Mouse (Mus musculus) liver, adult 2 months (tissue): Measurements from ENCODE around the gene Gm20388. TPM values are rescaled to one million over a fixed set of nuclear protein-coding genes. Genes with fewer than 3 reads are reported as not detected.

Experiments used
- DNase-seq: peaks from one replicate; pipeline ENCODE4 v3.0.0-alpha.2; 2011; ENCODE audit warnings: low read depth, low spot score; ENCODE audit errors: extremely low read depth
- H3K27ac ChIP-seq: fragments of 200-500 bp; replicated peaks from 2 replicates; pipeline ENCODE4 v1.5.1; 2012; ENCODE audit warnings: low read depth, mild to moderate bottlenecking, control low read depth, inconsistent platforms, low read length; ENCODE audit not compliant: insufficient read depth
- H3K27me3 ChIP-seq: fragments of 200-500 bp; 2 replicates; pipeline ENCODE4 v1.6.1; 2012; ENCODE audit warnings: mild to moderate bottlenecking, moderate library complexity, low read length, inconsistent platforms; ENCODE audit not compliant: control insufficient read depth, insufficient read depth
- H3K36me3 ChIP-seq: fragments of 200-500 bp; 2 replicates; pipeline ENCODE4 v1.6.1; 2012; ENCODE audit warnings: low read length, inconsistent platforms; ENCODE audit not compliant: control insufficient read depth, insufficient read depth
- H3K4me1 ChIP-seq: fragments of 200-500 bp; 2 replicates; pipeline ENCODE4 v1.6.1; 2011; ENCODE audit warnings: low read length; ENCODE audit not compliant: control insufficient read depth, insufficient read depth
- H3K4me3 ChIP-seq: fragments of 200-500 bp; 2 replicates; pipeline ENCODE4 v1.5.1; 2011; ENCODE audit warnings: low read depth, mild to moderate bottlenecking, control low read depth, low read length, moderate library complexity; ENCODE audit not compliant: insufficient read depth
- H3K79me2 ChIP-seq: fragments of 200-500 bp; 2 replicates; pipeline ENCODE4 v1.6.1; 2012; ENCODE audit warnings: inconsistent platforms, mild to moderate bottlenecking, low read length, moderate library complexity; ENCODE audit not compliant: control insufficient read depth, insufficient read depth
- H3K9ac ChIP-seq: fragments of 200-500 bp; 2 replicates; pipeline ENCODE4 v1.6.1; 2012; ENCODE audit warnings: low read depth, mild to moderate bottlenecking, control low read depth, inconsistent platforms, low read length
- CTCF ChIP-seq: fragments of 200-500 bp; IDR thresholded peaks from 2 replicates; pipeline ENCODE4 v1.5.1; 2011; ENCODE audit warnings: low read depth, low read length, control low read depth
- POLR2A ChIP-seq: fragments of 200-500 bp; IDR thresholded peaks from 2 replicates; pipeline ENCODE4 v1.6.1; 2011; ENCODE audit warnings: low read length, control low read depth; ENCODE audit not compliant: insufficient read depth; ENCODE audit errors: extremely low read depth
- WGBS: fragments of 180-500 bp; shearing (Covaris S2); methylation state at CpG from one replicate; pipeline ENCODE4 v1.1.7; 2018; 5-methylcytosine and 5-hydroxymethylcytosine counted together
- polyA plus RNA-seq: library from polyadenylated mRNA; depleted of rRNA; stranded (reverse); fragments of >200 nt; gene quantifications from 2 replicates; pipeline ENCODE4 v1.2.3, GENCODE M21; 2012
- total RNA-seq: library from RNA; depleted of rRNA; stranded (reverse); fragments of >200 nt; gene quantifications from 2 replicates; pipeline ENCODE4 v1.2.3, GENCODE M21; 2014

The Gm20388 gene
- total and polyA plus RNA-seq, 2 experiments = 6.4 to 19.9 TPM

DNA sequence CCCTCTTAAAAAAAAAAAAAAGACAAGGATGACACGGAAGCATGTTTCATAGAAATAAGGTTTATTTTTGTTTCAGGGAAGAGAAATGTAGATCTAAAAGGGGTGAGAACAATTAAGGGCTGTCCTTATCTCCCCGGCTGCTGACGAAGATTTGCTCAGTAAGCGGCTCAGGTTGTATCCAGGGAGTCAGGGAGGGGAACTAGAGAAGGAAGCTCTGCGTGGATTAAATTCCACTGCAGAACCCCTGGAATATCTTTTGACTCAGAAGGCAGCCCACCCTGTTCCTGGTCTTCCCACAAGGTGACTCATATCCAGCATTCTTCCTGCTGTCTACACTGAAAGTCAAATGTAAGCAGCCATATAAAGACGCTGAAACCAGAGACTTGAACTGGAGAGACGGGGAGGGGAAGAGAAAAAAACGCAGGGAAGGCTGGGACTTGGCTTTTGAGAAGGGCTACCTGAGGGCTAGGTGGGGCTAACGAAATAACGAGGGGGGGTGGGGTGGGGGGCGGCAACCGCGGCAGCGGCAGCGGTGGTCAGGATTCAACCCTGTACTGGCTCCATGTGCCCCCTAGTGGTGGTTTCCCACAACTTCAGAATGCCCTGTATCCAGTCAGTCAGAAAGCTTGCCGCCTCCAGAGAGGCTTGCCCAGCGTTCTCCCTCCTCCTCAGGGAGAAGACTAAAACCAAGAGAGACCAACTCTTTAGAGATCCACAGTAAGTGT is 3511.6 kb downstream of the Gm20388 start:
- peak; percentile 31 for DNase-seq
- Histone ChIP-seq H3K4me1 (no peaks in the 10 kb centered on the region), H3K4me3 (peak overlapping the region; percentile 10; the same call in 1 of the 2 replicates), H3K79me2 (no peaks in the 10 kb centered on the region), H3K36me3 (no peaks in the 10 kb centered on the region), H3K27me3 (no peaks in the 10 kb centered on the region), H3K27ac (no peak overlapping the region), H3K9ac (no peak overlapping the region)
- WGBS = 12% methylated on average over 17 of the region's 17 CpGs
- no peak for TF ChIP-seq POLR2A
- peak; percentile 77 for TF ChIP-seq CTCF

DNA sequence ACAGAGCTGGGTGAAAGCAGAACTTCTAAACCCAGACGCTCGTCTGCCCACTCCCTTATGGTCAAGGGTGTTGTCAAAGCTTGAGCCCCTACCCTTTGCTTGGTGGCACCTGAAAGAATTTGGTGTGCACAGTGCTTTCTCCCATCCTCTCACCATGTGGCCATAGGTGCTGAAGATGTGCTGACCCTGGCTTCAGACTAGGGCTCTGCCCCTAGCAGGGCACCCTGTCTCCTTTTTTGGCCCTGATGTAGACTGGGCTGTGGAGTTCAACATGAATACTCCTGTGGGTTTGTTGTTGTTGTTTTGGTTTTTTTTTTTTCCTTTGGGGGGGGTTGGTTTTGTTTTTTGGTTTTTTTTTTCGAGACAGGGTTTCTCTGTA is 3512.1 kb downstream of the Gm20388 start:
- TF ChIP-seq CTCF (no peak), POLR2A (no peak)
- Histone ChIP-seq H3K4me1 (no peaks in the 10 kb centered on the region), H3K9ac (no peak overlapping the region), H3K4me3 (no peak overlapping the region), H3K79me2 (no peaks in the 10 kb centered on the region), H3K36me3 (no peaks in the 10 kb centered on the region), H3K27ac (no peak overlapping the region), H3K27me3 (no peaks in the 10 kb centered on the region)
- DNase-seq = no peak
- WGBS = 32% methylated on average over 3 of the region's 3 CpGs

DNA sequence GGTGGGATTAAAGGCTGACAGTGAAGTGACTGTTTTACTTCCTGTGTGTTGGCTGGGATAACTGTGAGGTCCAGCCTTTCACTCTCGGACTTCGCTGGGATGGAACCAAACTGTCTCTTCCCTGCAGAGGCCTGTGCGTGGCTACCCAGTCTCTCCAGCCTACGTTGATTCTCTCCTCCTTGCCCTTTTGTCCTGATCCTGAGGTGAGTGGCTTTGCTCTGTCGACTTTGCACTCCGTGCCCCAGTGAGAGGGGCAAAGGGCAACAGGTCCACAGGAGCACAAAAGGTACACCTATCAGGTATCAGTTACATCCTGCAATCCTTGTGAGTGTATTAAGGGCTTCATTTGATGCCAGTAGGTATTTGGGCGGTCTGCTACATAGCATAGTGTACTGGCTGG is 3512.8 kb downstream of the Gm20388 start, which contains the start of gene Def8:
Def8 (plus strand) TSS at position 87 of the 400 bp plus-strand sequence.
- 52% methylated on average over 7 of the region's 7 CpGs for WGBS
- H3K4me1 ChIP-seq = no peaks in the 10 kb centered on the region
- H3K36me3 ChIP-seq = no peaks in the 10 kb centered on the region
- H3K4me3 ChIP-seq = peak within 1 kb of the TSS; percentile 10; the same call in 1 of the 2 replicates
- no peaks in the 10 kb centered on the region for H3K79me2 ChIP-seq
- TF ChIP-seq CTCF (no peak), POLR2A (no peak)
- H3K27ac ChIP-seq = no peak within 1 kb of the TSS
- H3K27me3 ChIP-seq = no peaks in the 10 kb centered on the region
- no peak within 1 kb of the TSS for H3K9ac ChIP-seq
- peak; percentile 19 for DNase-seq

DNA sequence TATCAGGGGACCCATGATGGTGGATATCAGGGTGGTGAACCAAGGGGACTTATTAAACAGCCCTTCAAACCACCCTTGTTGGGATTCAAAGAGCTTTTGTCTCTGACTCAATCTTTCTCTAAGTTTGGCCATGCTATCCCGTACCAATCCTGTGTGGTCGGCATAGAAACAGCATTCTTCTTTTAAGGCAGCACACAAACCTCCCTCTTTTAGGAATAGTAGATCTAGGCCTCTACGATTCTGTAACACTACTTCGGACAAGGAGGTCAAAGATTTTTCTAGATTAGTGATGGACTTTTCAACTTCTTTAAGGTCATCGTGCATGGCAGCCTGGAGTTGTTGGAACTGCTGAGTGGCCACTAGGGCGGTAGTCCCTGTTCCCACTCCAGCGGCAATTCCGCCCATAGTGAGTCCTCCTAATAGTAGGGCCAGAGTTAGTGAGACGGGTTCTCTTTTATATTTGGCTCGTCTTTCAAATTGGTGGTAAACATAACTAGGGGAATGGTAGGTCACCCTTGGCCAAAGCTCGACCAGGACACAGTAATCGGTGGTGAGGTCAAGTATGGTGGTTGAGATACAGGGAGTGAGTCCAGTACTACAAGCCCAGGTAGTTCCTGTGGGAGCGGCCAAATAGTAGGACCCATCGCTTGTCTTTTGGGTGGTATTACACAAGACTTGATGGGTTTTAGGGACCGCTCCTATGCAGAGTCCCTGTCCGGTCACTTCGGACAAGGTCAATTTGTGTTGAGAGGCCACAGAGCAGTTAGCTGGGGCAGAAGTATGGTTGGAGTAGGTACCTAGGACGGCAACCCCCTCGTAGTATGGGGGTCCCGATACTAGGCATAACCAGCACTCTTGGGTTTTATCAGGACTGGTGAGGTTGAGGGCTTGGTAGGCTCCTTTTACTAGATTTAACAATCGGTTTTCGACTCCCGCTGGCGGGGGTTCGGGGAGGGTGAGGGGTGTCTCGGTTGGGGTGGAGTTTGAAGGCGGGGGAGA is 3516.2 kb downstream of the Gm20388 start:
- DNase-seq = no peak
- Histone ChIP-seq H3K27ac (no peak overlapping the region), H3K79me2 (no peaks in the 10 kb centered on the region), H3K4me1 (no peaks in the 10 kb centered on the region), H3K36me3 (no peaks in the 10 kb centered on the region), H3K4me3 (no peak overlapping the region), H3K27me3 (no peaks in the 10 kb centered on the region), H3K9ac (no peak overlapping the region)
- 98% methylated on average over 27 of the region's 27 CpGs for WGBS
- TF ChIP-seq CTCF = no peak
- no peak for TF ChIP-seq POLR2A

DNA sequence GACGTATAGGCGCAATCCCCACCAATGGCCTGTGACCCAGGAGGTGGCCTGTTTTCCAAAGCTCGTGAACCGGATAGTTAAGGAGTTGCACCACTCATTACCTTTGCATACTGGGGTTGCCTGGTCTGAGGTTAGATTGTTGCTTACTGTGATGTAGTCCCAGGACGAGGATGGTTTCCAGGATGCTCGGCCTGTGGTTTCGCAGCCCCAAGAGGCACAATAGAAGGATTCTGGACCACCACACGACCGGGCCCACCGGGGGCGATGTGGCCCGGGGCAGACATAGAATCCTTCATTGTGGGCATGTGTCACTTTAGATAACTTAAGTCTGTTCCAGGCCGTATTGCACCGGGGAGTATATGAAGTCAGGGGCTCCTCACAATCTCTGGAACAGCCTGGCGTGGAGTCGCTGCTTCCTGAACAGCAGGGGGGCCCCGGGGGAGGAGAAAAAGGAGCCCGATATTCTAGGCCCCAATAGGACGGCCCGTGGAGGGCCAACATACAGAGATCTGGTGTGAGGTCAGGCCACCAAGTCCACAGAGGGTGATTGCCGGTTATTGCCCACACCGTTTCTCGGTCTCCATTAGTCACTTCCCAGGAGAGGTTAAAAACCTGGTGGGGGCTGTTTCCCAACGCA is 3517.1 kb downstream of the Gm20388 start:
- no peaks in the 10 kb centered on the region for H3K36me3 ChIP-seq
- H3K4me3 ChIP-seq = no peak overlapping the region
- 95% methylated on average over 24 of the region's 24 CpGs for WGBS
- no peak overlapping the region for H3K9ac ChIP-seq
- no peaks in the 10 kb centered on the region for H3K27me3 ChIP-seq
- H3K27ac ChIP-seq = no peak overlapping the region
- DNase-seq = no peak
- no peak for TF ChIP-seq CTCF
- TF ChIP-seq POLR2A = no peak
- no peaks in the 10 kb centered on the region for H3K4me1 ChIP-seq
- no peaks in the 10 kb centered on the region for H3K79me2 ChIP-seq
